Mouse (Mus musculus) thymus, adult 2 months (tissue): ENCODE results near the gene Tenm2.

ENCODE experiments used
- CTCF ChIP-seq: fragments of 200-500 bp; IDR thresholded peaks from 2 replicates; pipeline ENCODE4 v1.5.1; 2012; ENCODE audit warnings: mild to moderate bottlenecking, control low read depth, low read length, moderate library complexity, borderline replicate concordance; ENCODE audit not compliant: control insufficient read depth, poor library complexity, insufficient read depth; ENCODE audit errors: extremely low read depth
- POLR2A ChIP-seq: fragments of 200-500 bp; IDR thresholded peaks from 2 replicates; pipeline ENCODE4 v1.6.1; 2012; ENCODE audit warnings: mild to moderate bottlenecking, low read length, control low read depth, moderate library complexity; ENCODE audit not compliant: control insufficient read depth, poor library complexity, insufficient read depth; ENCODE audit errors: extremely low read depth

- no peak for TF ChIP-seq CTCF
- TF ChIP-seq POLR2A = no peak
Measured at GRCm38 (mm10) chr11:36107840-36108239, 1127.9 kb downstream of the Tenm2 start.
